Mouse (Mus musculus): ENCODE results near the gene Scyl1. TPM values are rescaled to one million over a fixed set of nuclear protein-coding genes. Genes with fewer than 3 reads are reported as not detected.

Scyl1 gene
- total RNA-seq, 2 experiments from 2014 or later: 55.1 to 67.8 TPM

DNA sequence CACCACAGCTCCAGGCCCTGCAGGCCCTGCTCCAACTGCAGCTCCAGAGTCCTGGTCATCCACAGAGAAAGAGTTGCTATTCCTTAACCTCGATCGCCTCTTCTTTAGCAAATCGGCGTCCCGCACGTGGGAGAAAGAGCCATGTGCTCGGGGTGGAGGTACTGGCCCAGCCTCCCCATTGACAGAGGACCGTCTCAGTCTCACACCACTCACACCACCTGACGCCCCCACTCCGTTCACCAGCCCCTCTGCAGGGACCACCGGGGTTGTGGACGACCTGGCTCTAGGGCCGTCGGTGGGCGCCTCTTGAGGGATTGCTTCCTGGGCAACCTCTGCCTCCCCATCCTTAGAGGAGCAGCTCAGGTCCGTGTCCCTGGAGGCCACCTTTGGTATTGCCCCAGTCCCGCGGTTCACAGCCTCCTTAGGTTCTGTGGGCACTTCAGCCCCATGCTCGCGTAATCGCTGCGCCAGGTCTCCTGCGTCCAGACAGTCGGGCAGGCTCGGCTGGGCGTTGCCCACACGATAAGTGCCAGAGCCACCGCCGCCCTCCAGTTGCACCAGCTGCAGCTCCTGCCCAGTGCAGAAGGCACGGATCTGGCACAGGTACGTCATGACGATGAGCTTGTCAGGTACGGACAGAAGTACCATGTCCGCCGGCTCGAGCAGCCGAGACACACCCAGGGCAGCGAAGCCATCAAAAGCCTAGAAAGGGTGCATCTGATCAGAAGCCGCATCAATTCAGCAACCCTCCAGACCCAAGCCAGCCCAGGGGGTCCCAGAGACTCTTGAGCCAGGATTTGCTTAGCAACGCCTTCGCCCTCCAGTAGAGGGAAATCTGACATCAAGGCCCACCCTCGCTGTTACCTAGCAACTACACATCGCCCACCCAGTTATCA, 55.2 kb downstream of the Scyl1 start:
- DNase-seq: no peak

- peak; percentile 86 to 91 for DNase-seq
Measured at GRCm38 (mm10) chr19:5713730-5714129, 57.5 kb downstream of the Scyl1 start.

DNA sequence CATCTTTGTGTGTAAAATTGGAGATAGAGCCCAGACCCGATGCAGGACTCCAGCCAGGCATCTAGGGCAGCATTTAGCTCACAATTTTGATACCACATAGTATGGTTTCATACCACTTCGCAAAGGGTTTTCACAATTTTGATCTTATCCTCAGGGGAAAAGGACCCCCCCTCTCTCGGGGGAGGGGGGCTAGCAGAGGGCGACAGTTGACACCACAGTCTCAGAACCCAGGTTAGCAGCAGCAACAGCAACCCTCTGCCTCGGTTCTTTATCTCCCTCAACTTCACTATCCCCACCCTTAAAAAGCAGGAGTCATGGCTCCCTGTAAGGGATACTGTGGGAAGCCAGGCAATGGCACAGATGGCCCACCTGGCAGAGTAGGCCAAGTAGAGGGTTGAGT, 58.0 kb downstream of the Scyl1 start:
- no peak for DNase-seq

- DNase-seq: peak in 1 of 2 experiments; percentile 62
Measured at GRCm38 (mm10) chr19:5711907-5712460, 59.2 kb downstream of the Scyl1 start.

DNA sequence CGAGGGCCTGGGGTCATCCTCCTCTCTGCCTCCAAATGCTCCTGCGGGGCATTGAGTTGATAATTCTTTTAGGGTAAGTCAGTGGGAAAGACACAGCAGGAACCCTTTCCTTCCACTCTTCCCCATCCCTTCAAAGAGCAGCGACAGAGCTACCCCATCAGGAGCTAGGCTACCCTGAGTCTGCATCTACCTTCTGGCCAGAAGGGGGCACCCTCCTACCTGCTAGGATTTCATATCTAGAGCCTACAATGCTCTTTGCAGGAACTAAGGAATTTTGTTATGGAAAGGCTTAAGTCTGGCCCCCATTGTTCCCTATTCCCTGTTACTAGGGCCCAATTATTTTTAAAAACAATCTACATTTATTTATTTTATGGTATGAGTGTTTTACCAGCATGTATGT, 60.0 kb downstream of the Scyl1 start:
- DNase-seq: peak; percentile 81 to 84

GRCm38 (mm10) chr19:5710581-5710980, 60.6 kb downstream of the Scyl1 start:
- no peak for DNase-seq

- DNase-seq: no peak
Measured at GRCm38 (mm10) chr19:5710068-5710467, 61.2 kb downstream of the Scyl1 start.

Other genes with a start within 250 kb of the Scyl1 start
- not detected for gene Ovol1, start 210.8 kb downstream of the Scyl1 start, total RNA-seq (2021)
- 1 to 10 TPM; 2.8 to 4.3 TPM for gene Ap5b1, start 203.4 kb downstream of the Scyl1 start, total RNA-seq (2021)
- 10 to 100 TPM; 56.5 to 59.3 TPM for gene Rnaseh2c, start 169.5 kb downstream of the Scyl1 start, total RNA-seq (2021)
- gene Kat5, start 161.2 kb downstream of the Scyl1 start, total RNA-seq (2021): 10 to 100 TPM; 20.5 to 31.3 TPM
- gene Rela, start 133.9 kb downstream of the Scyl1 start, total RNA-seq (2021): 10 to 100 TPM; 25.4 to 30.2 TPM
- 10 to 100 TPM; 20.3 to 24.1 TPM for gene Sipa1, start 107.7 kb downstream of the Scyl1 start, total RNA-seq (2021)
- 10 to 100 TPM; 21.5 to 25.2 TPM for gene Map3k11, start 82.7 kb downstream of the Scyl1 start, total RNA-seq (2021)
- gene Pcnx3, start 82.5 kb downstream of the Scyl1 start, total RNA-seq (2021): 10 to 100 TPM; 17.3 to 18.4 TPM
- not detected for gene Kcnk7, start 67.1 kb downstream of the Scyl1 start, total RNA-seq (2021)
- gene Ehbp1l1, start 45.1 kb downstream of the Scyl1 start, total RNA-seq (2021): 100 to 1,000 TPM; 134 to 144 TPM
- gene Fam89b, start 41.8 kb downstream of the Scyl1 start, total RNA-seq (2021): 10 to 100 TPM; 21.6 to 26.0 TPM
- gene Ltbp3, start 30.5 kb downstream of the Scyl1 start, total RNA-seq (2021): 10 to 100 TPM; 30.4 to 35.5 TPM
- gene Frmd8, start 103.9 kb upstream of the Scyl1 start, total RNA-seq (2021): 10 to 100 TPM in 1 of 2 experiments, 1 to 10 TPM in 1; 7.2 to 10.6 TPM
- 1 to 10 TPM; 2.6 to 2.8 TPM for gene Slc25a45, start 106.4 kb upstream of the Scyl1 start, total RNA-seq (2021)
- under 1 TPM in 1 of 2 experiments, not detected in 1; 0.35 TPM for gene Tigd3, start 122.7 kb upstream of the Scyl1 start, total RNA-seq (2021)
- gene Dpf2, start 141.6 kb upstream of the Scyl1 start, total RNA-seq (2021): 10 to 100 TPM; 77.6 to 84.0 TPM
- gene Cdc42ep2, start 153.4 kb upstream of the Scyl1 start, total RNA-seq (2021): 1 to 10 TPM; 6.6 to 9.0 TPM
- 10 to 100 TPM in 1 of 2 experiments, 1 to 10 TPM in 1; 8.7 to 10.6 TPM for gene Pola2, start 192.8 kb upstream of the Scyl1 start, total RNA-seq (2021)
- not detected for gene Slc22a20, start 214.7 kb upstream of the Scyl1 start, total RNA-seq (2021)
- 10 to 100 TPM; 32.0 to 40.4 TPM for gene Capn1, start 244.5 kb upstream of the Scyl1 start, total RNA-seq (2021)

All from heart, adult 18-20 months (tissue).